Mouse (Mus musculus): ENCODE measurements around the gene Gm17654.
"Not testable (repeated sequence)": the region's sequence is repeated elsewhere in the genome, so short reads cannot be mapped to it uniquely, and the experiment has no call there.

- TF ChIP-seq CTCF, EP300 (IDR thresholded peaks at IDR 0.05): not testable (repeated sequence)
Measured at GRCm38 (mm10) chr14:43543276-43543675, 35.7 kb downstream of the Gm17654 start, which contains the start of gene Gm5799.

Measured in lung, postnatal 0 days (tissue).